Mouse (Mus musculus) cerebellum, adult 2 months (tissue): Measurements from ENCODE around the gene Gcsh.

ENCODE experiments used
- CTCF ChIP-seq: fragments of 200-500 bp; IDR thresholded peaks from 2 replicates; pipeline ENCODE4 v1.5.1; 2011; ENCODE audit warnings: low read depth, mild to moderate bottlenecking, control low read depth, low read length, moderate library complexity, borderline replicate concordance; ENCODE audit not compliant: insufficient read depth
- POLR2A ChIP-seq: fragments of 200-500 bp; IDR thresholded peaks from 2 replicates; pipeline ENCODE4 v1.6.1; 2011; ENCODE audit warnings: low read length, control low read depth, borderline replicate concordance; ENCODE audit not compliant: insufficient read depth

- TF ChIP-seq CTCF (no peak), POLR2A (no peak)
These were observed 42.0 kb downstream of the Gcsh start for GRCm38 (mm10) chr8:116951369-116951768.
